Mouse (Mus musculus): ENCODE results near the gene Phf21b. TPM values are rescaled to one million over a fixed set of nuclear protein-coding genes. Genes with fewer than 3 reads are reported as not detected.
A peak's percentile ranks its signal among the peaks of the same experiment; 100 is the strongest.

Phf21b gene
- polyA plus RNA-seq, 1 experiment, result 4.4 TPM

DNA sequence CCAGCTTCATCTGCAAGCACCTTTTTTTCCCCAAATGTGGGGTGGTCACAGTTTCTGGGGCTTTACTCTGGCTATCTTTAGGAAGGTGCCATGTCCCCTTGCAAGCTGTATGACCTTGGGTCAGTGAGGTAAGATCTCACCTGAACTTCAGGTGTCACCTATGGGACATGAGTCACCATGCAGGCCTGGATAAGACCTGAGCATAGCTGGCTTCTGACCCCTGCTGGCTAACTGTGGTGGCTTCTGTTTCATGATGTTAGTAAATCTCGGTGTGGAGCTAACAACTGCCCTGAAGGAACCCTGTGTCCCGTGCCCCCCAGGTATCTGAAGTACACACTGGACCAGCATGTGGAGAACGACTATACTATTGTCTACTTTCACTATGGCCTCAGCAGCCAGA lies 114.3 kb downstream of the Phf21b start:
- Histone ChIP-seq H3K4me3 (ENCODE audit: control insufficient read depth, low read depth, low read length) (no peak overlapping the region), H3K27me3 (ENCODE audit: control insufficient read depth, insufficient read depth, low read length) (no peaks in the 10 kb centered on the region), H3K27ac (ENCODE audit: control insufficient read depth, insufficient read depth, low read depth, low read length) (no peak overlapping the region), H3K4me1 (ENCODE audit: control insufficient read depth, insufficient read depth, low read length) (0 out of 2 replicates have a peak, but pooled peaks cover 2% of the 10 kb centered on the region), H3K36me3 (ENCODE audit: control insufficient read depth, insufficient read depth, low read length) (no peaks in the 10 kb centered on the region)
- no peak for TF ChIP-seq POLR2A (IDR thresholded peaks at IDR 0.05; ENCODE audit: control insufficient read depth, low read depth, low read length)
- TF ChIP-seq CTCF (IDR thresholded peaks at IDR 0.05; ENCODE audit: control insufficient read depth, insufficient read depth, insufficient replicate concordance, low read depth, low read length), result peak; percentile 19; the same call in 1 of the 2 replicates

- Histone ChIP-seq H3K27ac (ENCODE audit: control insufficient read depth, insufficient read depth, low read depth, low read length) (no peak overlapping the region), H3K36me3 (ENCODE audit: control insufficient read depth, insufficient read depth, low read length) (no peaks in the 10 kb centered on the region), H3K27me3 (ENCODE audit: control insufficient read depth, insufficient read depth, low read length) (no peaks in the 10 kb centered on the region), H3K4me3 (ENCODE audit: control insufficient read depth, low read depth, low read length) (no peak overlapping the region), H3K4me1 (ENCODE audit: control insufficient read depth, insufficient read depth, low read length) (0 out of 2 replicates have a peak, but pooled peaks cover 2% of the 10 kb centered on the region)
- TF ChIP-seq CTCF (IDR thresholded peaks at IDR 0.05; ENCODE audit: control insufficient read depth, insufficient read depth, insufficient replicate concordance, low read depth, low read length) (no peak), POLR2A (IDR thresholded peaks at IDR 0.05; ENCODE audit: control insufficient read depth, low read depth, low read length) (no peak)
Measured at GRCm38 (mm10) chr15:84738246-84738645, 117.6 kb downstream of the Phf21b start.

GRCm38 (mm10) chr15:84736994-84737346 lies 118.9 kb downstream of the Phf21b start:
- H3K4me3 ChIP-seq (ENCODE audit: control insufficient read depth, low read depth, low read length), result no peak overlapping the region
- H3K4me1 ChIP-seq (ENCODE audit: control insufficient read depth, insufficient read depth, low read length), result 0 out of 2 replicates have a peak, but pooled peaks cover 2% of the 10 kb centered on the region
- H3K27ac ChIP-seq (ENCODE audit: control insufficient read depth, insufficient read depth, low read depth, low read length), result no peak overlapping the region
- no peak for TF ChIP-seq POLR2A (IDR thresholded peaks at IDR 0.05; ENCODE audit: control insufficient read depth, low read depth, low read length)
- no peak for TF ChIP-seq CTCF (IDR thresholded peaks at IDR 0.05; ENCODE audit: control insufficient read depth, insufficient read depth, insufficient replicate concordance, low read depth, low read length)
- no peaks in the 10 kb centered on the region for H3K27me3 ChIP-seq (ENCODE audit: control insufficient read depth, insufficient read depth, low read length)
- H3K36me3 ChIP-seq (ENCODE audit: control insufficient read depth, insufficient read depth, low read length), result no peaks in the 10 kb centered on the region

DNA sequence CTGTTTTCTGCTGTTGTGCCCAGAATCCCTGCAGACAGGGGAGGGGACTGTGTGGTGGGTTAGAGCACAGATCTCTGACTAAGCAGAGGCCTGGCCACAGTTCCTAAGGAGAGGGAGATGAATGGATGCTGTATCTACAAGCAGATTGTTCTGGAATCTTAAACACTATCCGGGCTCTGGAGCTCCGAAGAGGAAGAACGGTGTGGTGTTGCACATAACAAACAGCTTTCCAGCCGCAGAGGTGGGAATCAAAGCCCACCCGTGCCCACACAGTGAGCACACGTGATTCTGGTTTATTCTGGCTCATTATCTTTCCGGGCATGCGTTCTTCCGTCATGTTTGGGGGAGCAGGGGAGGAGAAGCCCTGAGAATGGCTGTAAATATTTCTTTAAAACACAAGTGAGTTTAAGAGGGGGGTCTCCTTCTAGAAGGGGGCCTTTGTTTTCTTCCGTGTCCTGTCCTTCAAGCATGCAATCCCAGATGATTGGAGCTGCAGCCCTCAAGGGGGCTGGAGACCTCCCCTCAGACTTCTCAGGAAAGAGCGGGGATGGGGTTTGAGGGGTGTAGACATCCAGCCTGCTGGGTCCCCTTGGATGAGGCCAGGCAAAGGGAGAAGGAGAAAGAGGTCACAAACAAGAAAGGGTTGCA lies 119.4 kb downstream of the Phf21b start:
- no peak for TF ChIP-seq POLR2A (IDR thresholded peaks at IDR 0.05; ENCODE audit: control insufficient read depth, low read depth, low read length)
- no peak for TF ChIP-seq CTCF (IDR thresholded peaks at IDR 0.05; ENCODE audit: control insufficient read depth, insufficient read depth, insufficient replicate concordance, low read depth, low read length)
- Histone ChIP-seq H3K27me3 (ENCODE audit: control insufficient read depth, insufficient read depth, low read length) (no peaks in the 10 kb centered on the region), H3K36me3 (ENCODE audit: control insufficient read depth, insufficient read depth, low read length) (no peaks in the 10 kb centered on the region), H3K27ac (ENCODE audit: control insufficient read depth, insufficient read depth, low read depth, low read length) (no peak overlapping the region), H3K4me1 (ENCODE audit: control insufficient read depth, insufficient read depth, low read length) (0 out of 2 replicates have a peak, but pooled peaks cover 2% of the 10 kb centered on the region), H3K4me3 (ENCODE audit: control insufficient read depth, low read depth, low read length) (no peak overlapping the region)

Other genes with a start within 250 kb of the Phf21b start
- gene Prr5, start 186.4 kb downstream of the Phf21b start, polyA plus RNA-seq (2012; rRNA removed), result 13.0 and 13.4 TPM in 2 replicates
- gene Arhgap8, start 136.0 kb downstream of the Phf21b start, polyA plus RNA-seq (2012; rRNA removed), result 3.1 and 3.7 TPM in 2 replicates
- gene Gm29666, start 64.0 kb upstream of the Phf21b start, polyA plus RNA-seq (2012; rRNA removed), result 0.96 and 1.0 TPM in 2 replicates
- gene Nup50, start 67.4 kb upstream of the Phf21b start, polyA plus RNA-seq (2012; rRNA removed), result 27.3 and 28.1 TPM in 2 replicates
- 29.2 and 36.8 TPM in 2 replicates for gene 5031439G07Rik, start 132.5 kb upstream of the Phf21b start, polyA plus RNA-seq (2012; rRNA removed)
- 1.1 and 1.2 TPM in 2 replicates for gene Upk3a, start 161.1 kb upstream of the Phf21b start, polyA plus RNA-seq (2012; rRNA removed)
- gene Fam118a, start 172.9 kb upstream of the Phf21b start, polyA plus RNA-seq (2012; rRNA removed), result 54.2 and 55.9 TPM in 2 replicates

Data from testis, adult 2 months (tissue).